Mouse (Mus musculus) erythroblast, embryonic 14.5 days (primary cell): ENCODE results near the gene Ankrd66. TPM values are rescaled to one million over a fixed set of nuclear protein-coding genes. Genes with fewer than 3 reads are reported as not detected.

Experiments used
- H3K27me3 ChIP-seq: 2 replicates; pipeline ENCODE4 v1.6.1; 2012; ENCODE audit warnings: inconsistent platforms; ENCODE audit not compliant: control insufficient read depth
- H3K36me3 ChIP-seq: 2 replicates; pipeline ENCODE4 v1.6.1; 2012; ENCODE audit warnings: mild to moderate bottlenecking, inconsistent platforms; ENCODE audit not compliant: control insufficient read depth
- H3K4me1 ChIP-seq: 2 replicates; pipeline ENCODE4 v1.6.1; 2012; ENCODE audit warnings: inconsistent platforms; ENCODE audit not compliant: control insufficient read depth
- H3K4me3 ChIP-seq: replicated peaks from 2 replicates; pipeline ENCODE3; 2012; ENCODE audit warnings: moderate library complexity, mild to moderate bottlenecking, inconsistent platforms
- H3K9me3 ChIP-seq: 2 replicates; pipeline ENCODE4 v1.6.1; 2012; ENCODE audit warnings: low read length, inconsistent platforms, mixed read lengths; ENCODE audit not compliant: control insufficient read depth
- GATA1 ChIP-seq: IDR thresholded peaks from 2 replicates; pipeline ENCODE4 v1.6.1; 2012; ENCODE audit warnings: low read length, inconsistent platforms, mixed read lengths
- TAL1 ChIP-seq: IDR thresholded peaks from 3 replicates; pipeline ENCODE4 v1.6.1; 2012; ENCODE audit warnings: low read length, inconsistent platforms, mixed read lengths
- polyA plus RNA-seq: library from polyadenylated mRNA; stranded (reverse); fragments of >175 nt; gene quantifications from 2 replicates; pipeline ENCODE4 v1.2.3, GENCODE M21; 2012

Gene Ankrd66
- polyA plus RNA-seq, 1 experiment, result not detected

- TF ChIP-seq TAL1 (no peak), GATA1 (no peak)
- H3K4me1 ChIP-seq, result no peaks in the 10 kb centered on the region
Observed at GRCm38 (mm10) chr17:43488439-43489151, 54.8 kb downstream of the Ankrd66 start.

GRCm38 (mm10) chr17:43485982-43486381 is 57.5 kb downstream of the Ankrd66 start:
- Histone ChIP-seq H3K4me1 (no peaks in the 10 kb centered on the region), H3K4me3 (no peak overlapping the region), H3K27me3 (no peaks in the 10 kb centered on the region), H3K9me3 (no peaks in the 10 kb centered on the region), H3K36me3 (no peaks in the 10 kb centered on the region)
- no peak for TF ChIP-seq TAL1
- TF ChIP-seq GATA1, result no peak

More at GRCm38 (mm10) chr17:43488439-43489151, 54.8 kb downstream of the Ankrd66 start:
- Histone ChIP-seq H3K27me3 (no peaks in the 10 kb centered on the region), H3K4me3 (no peak overlapping the region), H3K36me3 (no peaks in the 10 kb centered on the region), H3K9me3 (no peaks in the 10 kb centered on the region)

Other genes with a start within 250 kb of the Ankrd66 start
- gene Adgrf5, start 183.2 kb downstream of the Ankrd66 start, polyA plus RNA-seq, result not detected in 2 replicates
- gene Mep1a, start 40.8 kb downstream of the Ankrd66 start, polyA plus RNA-seq, result not detected in 2 replicates
- 0.02 TPM in 1 of 2 replicates, not detected in the other for gene Pla2g7, start 24.5 kb upstream of the Ankrd66 start, polyA plus RNA-seq
- gene Tdrd6, start 86.7 kb upstream of the Ankrd66 start, polyA plus RNA-seq, result not detected in 2 replicates
- gene Slc25a27, start 123.6 kb upstream of the Ankrd66 start, polyA plus RNA-seq, result not detected in 2 replicates
- not detected in 2 replicates for gene Cyp39a1, start 123.8 kb upstream of the Ankrd66 start, polyA plus RNA-seq